20 mouse cellular contexts compared by ENCODE assay signal in the genomic region with DNA sequence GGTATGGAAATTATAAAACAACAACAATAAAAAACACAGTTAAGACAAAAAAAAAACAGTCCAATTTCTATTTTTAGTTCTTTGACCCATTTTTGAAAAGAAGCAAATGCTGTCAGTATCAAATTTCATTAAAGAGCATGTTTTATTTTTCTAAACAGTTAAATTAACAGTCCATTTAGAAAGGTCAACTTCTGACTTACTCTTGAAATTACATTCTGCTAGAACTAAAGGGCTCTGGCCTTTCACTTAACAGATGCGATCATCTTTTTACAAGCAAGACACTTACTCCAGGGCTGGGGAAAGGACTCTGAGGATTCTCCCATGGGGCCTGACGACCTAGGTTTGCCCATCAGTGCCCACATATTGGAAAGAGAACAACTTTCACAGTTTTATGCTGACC.
A peak's percentile ranks its signal among the peaks of the same experiment; 100 is the strongest.
DNase-seq lines count a peak whose midpoint lies in the region; ATAC-seq and TF ChIP-seq lines count a peak whose summit lies in the region.
"Had no signal": no experiment of that assay in that cellular context is flagged by ENCODE, and none has a peak within 500 bp of the region (broad histone marks: within the 10 kb centered on the region; RNA-seq: fewer than 3 reads in every experiment).

No protein-coding gene starts in this region.

- no peak overlapping the region for H3K9ac ChIP-seq in forebrain, embryonic 16.5 days (replicated peaks; ENCODE audit: low read depth, low read length)
- no peak overlapping the region for H3K9ac ChIP-seq in forebrain, embryonic 11.5 days (ENCODE audit: low read length)
- H3K9ac ChIP-seq in kidney, postnatal 0 days (ENCODE audit: low read depth, low read length), result no peak overlapping the region
- no peak overlapping the region for H3K9ac ChIP-seq in kidney, embryonic 14.5 days (ENCODE audit: low read depth, low read length)
- no peak overlapping the region for H3K9ac ChIP-seq in lung, postnatal 0 days (replicated peaks; ENCODE audit: low read depth)
- H3K9ac ChIP-seq in stomach, embryonic 16.5 days (ENCODE audit: low read length), result no peak overlapping the region
- H3K9ac ChIP-seq: embryonic facial prominence, embryonic 13.5 days; hindbrain, embryonic 12.5 days had no signal

- no peak for TF ChIP-seq CTCF in kidney, postnatal 0 days (IDR thresholded peaks at IDR 0.05; ENCODE audit: low read depth)
- TF ChIP-seq CTCF in lung, postnatal 0 days (IDR thresholded peaks at IDR 0.05), result no peak
- no peak for TF ChIP-seq CTCF in lung, adult 2 months (IDR thresholded peaks at IDR 0.05; ENCODE audit: insufficient read depth, low read length)

- no peak for TF ChIP-seq EP300 in lung, postnatal 0 days (IDR thresholded peaks at IDR 0.05)

- H3K27me3 ChIP-seq in forebrain, embryonic 16.5 days (replicated peaks; ENCODE audit: control insufficient read depth, insufficient read depth, low read length), result no peaks in the 10 kb centered on the region
- H3K27me3 ChIP-seq in forebrain, embryonic 11.5 days (ENCODE audit: control insufficient read depth, insufficient read depth, low read length), result no peaks in the 10 kb centered on the region
- H3K27me3 ChIP-seq in kidney, postnatal 0 days (ENCODE audit: insufficient read depth, low read length), result no peaks in the 10 kb centered on the region
- H3K27me3 ChIP-seq in kidney, embryonic 14.5 days (ENCODE audit: control insufficient read depth, insufficient read depth, low read length), result no peaks in the 10 kb centered on the region
- H3K27me3 ChIP-seq in lung, postnatal 0 days (replicated peaks; ENCODE audit: insufficient read depth, low read length), result no peaks in the 10 kb centered on the region
- no peaks in the 10 kb centered on the region for H3K27me3 ChIP-seq in stomach, embryonic 16.5 days (ENCODE audit: control insufficient read depth, insufficient read depth, low read length)
- H3K27me3 ChIP-seq: embryonic facial prominence, embryonic 13.5 days; hindbrain, embryonic 12.5 days had no signal

- H3K9me3 ChIP-seq in forebrain, embryonic 16.5 days (ENCODE audit: control insufficient read depth, low read length), result no peaks in the 10 kb centered on the region
- no peaks in the 10 kb centered on the region for H3K9me3 ChIP-seq in forebrain, embryonic 11.5 days (ENCODE audit: control insufficient read depth, low read length)
- no peaks in the 10 kb centered on the region for H3K9me3 ChIP-seq in kidney, postnatal 0 days (replicated peaks; ENCODE audit: low read length)
- H3K9me3 ChIP-seq in kidney, embryonic 14.5 days (ENCODE audit: control insufficient read depth, low read length), result no peaks in the 10 kb centered on the region
- H3K9me3 ChIP-seq in lung, postnatal 0 days (ENCODE audit: low read length), result no peaks in the 10 kb centered on the region
- H3K9me3 ChIP-seq in stomach, embryonic 16.5 days (replicated peaks; ENCODE audit: control insufficient read depth, low read length), result no peaks in the 10 kb centered on the region
- H3K9me3 ChIP-seq: embryonic facial prominence, embryonic 13.5 days; heart, embryonic 10.5 days; hindbrain, embryonic 12.5 days had no signal

- peak overlapping the region; percentile 65 for H3K27ac ChIP-seq in forebrain, embryonic 16.5 days (ENCODE audit: low read length)
- H3K27ac ChIP-seq in forebrain, embryonic 11.5 days (ENCODE audit: low read depth, low read length), result no peak overlapping the region
- H3K27ac ChIP-seq in kidney, postnatal 0 days, result 0 out of 2 replicates have a peak overlapping the region, but pooled peaks have one; percentile 50
- H3K27ac ChIP-seq in kidney, embryonic 14.5 days (ENCODE audit: low read depth, low read length), result no peak overlapping the region
- peak overlapping the region; percentile 57; the same call in 1 of the 2 replicates for H3K27ac ChIP-seq in lung, postnatal 0 days (ENCODE audit: low read length)
- peak overlapping the region; percentile 56; the same call in 1 of the 2 replicates for H3K27ac ChIP-seq in stomach, embryonic 16.5 days (ENCODE audit: low read length)
- H3K27ac ChIP-seq: embryonic facial prominence, embryonic 13.5 days; heart, embryonic 10.5 days; hindbrain, embryonic 12.5 days had no signal

- ATAC-seq in forebrain, embryonic 16.5 days, result no peak
- ATAC-seq in forebrain, embryonic 11.5 days (replicated peaks; ENCODE audit: low FRiP score), result no peak
- ATAC-seq in kidney, postnatal 0 days (replicated peaks; ENCODE audit: low FRiP score, low read depth), result no peak
- ATAC-seq in kidney, embryonic 14.5 days (ENCODE audit: low FRiP score, low TSS enrichment), result no peak; the same call in 1 of the 2 replicates
- peak; percentile 47; the same call in 1 of the 2 replicates for ATAC-seq in lung, postnatal 0 days
- no peak for ATAC-seq in stomach, embryonic 16.5 days (ENCODE audit: insufficient read depth, low FRiP score)

- no peak overlapping the region for H3K4me2 ChIP-seq in forebrain, embryonic 16.5 days (ENCODE audit: low read length)
- H3K4me2 ChIP-seq in forebrain, embryonic 11.5 days (ENCODE audit: low read depth, low read length, severe bottlenecking), result no peak overlapping the region
- no peak overlapping the region for H3K4me2 ChIP-seq in kidney, postnatal 0 days (ENCODE audit: low read length)
- no peak overlapping the region for H3K4me2 ChIP-seq in kidney, embryonic 14.5 days (replicated peaks; ENCODE audit: low read depth, low read length)
- H3K4me2 ChIP-seq in lung, postnatal 0 days (replicated peaks; ENCODE audit: low read depth, low read length), result no peak overlapping the region
- H3K4me2 ChIP-seq in stomach, embryonic 16.5 days (ENCODE audit: low read depth, low read length), result no peak overlapping the region
- H3K4me2 ChIP-seq: embryonic facial prominence, embryonic 13.5 days; hindbrain, embryonic 12.5 days had no signal

- H3K36me3 ChIP-seq in forebrain, embryonic 16.5 days (ENCODE audit: control insufficient read depth, insufficient read depth), result no peaks in the 10 kb centered on the region
- H3K36me3 ChIP-seq in forebrain, embryonic 11.5 days (ENCODE audit: control insufficient read depth, insufficient read depth, low read length), result no peaks in the 10 kb centered on the region
- H3K36me3 ChIP-seq in kidney, postnatal 0 days (ENCODE audit: insufficient read depth, low read length), result no peaks in the 10 kb centered on the region
- no peaks in the 10 kb centered on the region for H3K36me3 ChIP-seq in kidney, embryonic 14.5 days (ENCODE audit: control insufficient read depth, insufficient read depth, low read length)
- H3K36me3 ChIP-seq in lung, postnatal 0 days (ENCODE audit: insufficient read depth, low read length), result no peaks in the 10 kb centered on the region
- no peaks in the 10 kb centered on the region for H3K36me3 ChIP-seq in stomach, embryonic 16.5 days (ENCODE audit: control insufficient read depth, insufficient read depth, low read length)
- H3K36me3 ChIP-seq: embryonic facial prominence, embryonic 13.5 days; heart, embryonic 10.5 days; hindbrain, embryonic 12.5 days had no signal

- peaks cover 21% of the 10 kb centered on the region for H3K4me1 ChIP-seq in forebrain, embryonic 16.5 days (replicated peaks; ENCODE audit: control insufficient read depth, insufficient read depth, low read length)
- no peaks in the 10 kb centered on the region for H3K4me1 ChIP-seq in forebrain, embryonic 11.5 days (replicated peaks; ENCODE audit: control insufficient read depth, insufficient read depth, low read length)
- no peaks in the 10 kb centered on the region for H3K4me1 ChIP-seq in kidney, postnatal 0 days (replicated peaks; ENCODE audit: insufficient read depth, low read length)
- H3K4me1 ChIP-seq in kidney, embryonic 14.5 days (ENCODE audit: control insufficient read depth, insufficient read depth, low read length), result peaks cover 4% of the 10 kb centered on the region; the same call in 1 of the 2 replicates
- peaks cover 19% of the 10 kb centered on the region; the same call in 1 of the 2 replicates for H3K4me1 ChIP-seq in lung, postnatal 0 days (ENCODE audit: insufficient read depth, low read depth, low read length)
- H3K4me1 ChIP-seq in lung, adult 2 months (ENCODE audit: control insufficient read depth, insufficient read depth, low read length), result peaks cover 30% of the 10 kb centered on the region
- H3K4me1 ChIP-seq in stomach, embryonic 16.5 days (ENCODE audit: control insufficient read depth, insufficient read depth, low read length), result peaks cover 8% of the 10 kb centered on the region; the same call in 1 of the 2 replicates
- H3K4me1 ChIP-seq: embryonic facial prominence, embryonic 13.5 days had no signal

- TF ChIP-seq POLR2A in lung, adult 2 months (IDR thresholded peaks at IDR 0.05; ENCODE audit: borderline replicate concordance, extremely low read depth, low read depth, low read length), result no peak

- no peak for DNase-seq in forebrain, embryonic 11.5 days (ENCODE audit: low spot score)
- DNase-seq in kidney, postnatal 0 days (ENCODE audit: low spot score), result peak; percentile 70
- peak; percentile 72 for DNase-seq in lung, postnatal 0 days (ENCODE audit: low spot score)
- no peak for DNase-seq in lung, adult 2 months
- no peak for DNase-seq in layer of hippocampus, postnatal 10 days (ENCODE audit: low spot score in 2 of 2)
- DNase-seq: adrenal gland, adult 2 months; adrenal gland, postnatal 25 days; cerebellum, adult 18-20 months; cerebellum, adult 9-11 months; cerebellum, postnatal 36 days; gastrocnemius, postnatal 10 days; heart, adult 18-20 months; heart, postnatal 10 days; heart, postnatal 4 days had no signal

- no peak overlapping the region for H3K4me3 ChIP-seq in forebrain, embryonic 16.5 days (replicated peaks; ENCODE audit: low read length)
- H3K4me3 ChIP-seq in forebrain, embryonic 11.5 days (ENCODE audit: low read depth, low read length), result no peak overlapping the region
- H3K4me3 ChIP-seq in kidney, postnatal 0 days (replicated peaks; ENCODE audit: low read depth, low read length), result no peak overlapping the region
- H3K4me3 ChIP-seq in kidney, embryonic 14.5 days (ENCODE audit: low read length), result no peak overlapping the region
- no peak overlapping the region for H3K4me3 ChIP-seq in lung, postnatal 0 days (ENCODE audit: low read depth, low read length)
- no peak overlapping the region for H3K4me3 ChIP-seq in lung, adult 2 months (replicated peaks; ENCODE audit: extremely low read depth, low read depth, low read length)
- H3K4me3 ChIP-seq in stomach, embryonic 16.5 days (replicated peaks; ENCODE audit: low read length), result no peak overlapping the region
- H3K4me3 ChIP-seq: embryonic facial prominence, embryonic 13.5 days; heart, embryonic 10.5 days; hindbrain, embryonic 12.5 days had no signal

- WGBS in forebrain, embryonic 16.5 days, result 67% methylated on average over 2 of the region's 2 CpGs
- 71% methylated on average over 2 of the region's 2 CpGs for WGBS in forebrain, embryonic 11.5 days
- 26% methylated on average over 2 of the region's 2 CpGs for WGBS in kidney, postnatal 0 days
- WGBS in kidney, embryonic 14.5 days, result 25% methylated on average over 2 of the region's 2 CpGs
- WGBS in lung, postnatal 0 days, result 60% methylated on average over 2 of the region's 2 CpGs
- 54% methylated on average over 2 of the region's 2 CpGs for WGBS in lung, adult 2 months
- WGBS in stomach, embryonic 16.5 days, result 50% methylated on average over 2 of the region's 2 CpGs

Comparison
In these comparisons a context has a peak if more than half of its experiments do, and no peak if none do; other contexts are left out.
1. H3K27ac ChIP-seq: peak in forebrain, embryonic 16.5 days (single experiment), kidney, postnatal 0 days (single experiment), lung, postnatal 0 days (single experiment) and stomach, embryonic 16.5 days (single experiment); none in forebrain, embryonic 11.5 days (single experiment) and kidney, embryonic 14.5 days (single experiment).
2. DNase-seq: peak in kidney, postnatal 0 days (single experiment) and lung, postnatal 0 days (single experiment); none in forebrain, embryonic 11.5 days (single experiment), lung, adult 2 months (single experiment) and layer of hippocampus, postnatal 10 days (0 of 2).